Mouse (Mus musculus) bone marrow macrophage, adult 2 months (primary cell): Measurements from ENCODE around the gene Rbms2. TPM values are rescaled to one million over a fixed set of nuclear protein-coding genes. Genes with fewer than 3 reads are reported as not detected.

Experiments used
- H3K27ac ChIP-seq: 2 replicates; pipeline ENCODE4 v1.5.1; 2012; ENCODE audit warnings: low read depth, low read length; ENCODE audit not compliant: insufficient read depth
- H3K4me1 ChIP-seq: 2 replicates; pipeline ENCODE4 v1.6.1; 2012; ENCODE audit warnings: low read length; ENCODE audit not compliant: control insufficient read depth, insufficient read depth
- H3K4me3 ChIP-seq: 2 replicates; pipeline ENCODE4 v1.5.1; 2012; ENCODE audit warnings: mild to moderate bottlenecking, low read length, moderate library complexity; ENCODE audit not compliant: insufficient read depth
- CTCF ChIP-seq: IDR thresholded peaks from 2 replicates; pipeline ENCODE4 v1.5.1; 2012; ENCODE audit warnings: low read depth, mild to moderate bottlenecking, low read length, moderate library complexity
- POLR2A ChIP-seq: IDR thresholded peaks from 2 replicates; pipeline ENCODE4 v1.6.1; 2012; ENCODE audit warnings: mild to moderate bottlenecking, low read depth, low read length, borderline replicate concordance
- polyA plus RNA-seq: library from polyadenylated mRNA; stranded (reverse); fragments of >200 nt; gene quantifications from 2 replicates; pipeline ENCODE4 v1.2.4, GENCODE M21; 2012; ENCODE audit not compliant: missing spikeins, insufficient read depth, insufficient read length

The Rbms2 gene
- polyA plus RNA-seq, 1 experiment: 39.8 TPM

DNA sequence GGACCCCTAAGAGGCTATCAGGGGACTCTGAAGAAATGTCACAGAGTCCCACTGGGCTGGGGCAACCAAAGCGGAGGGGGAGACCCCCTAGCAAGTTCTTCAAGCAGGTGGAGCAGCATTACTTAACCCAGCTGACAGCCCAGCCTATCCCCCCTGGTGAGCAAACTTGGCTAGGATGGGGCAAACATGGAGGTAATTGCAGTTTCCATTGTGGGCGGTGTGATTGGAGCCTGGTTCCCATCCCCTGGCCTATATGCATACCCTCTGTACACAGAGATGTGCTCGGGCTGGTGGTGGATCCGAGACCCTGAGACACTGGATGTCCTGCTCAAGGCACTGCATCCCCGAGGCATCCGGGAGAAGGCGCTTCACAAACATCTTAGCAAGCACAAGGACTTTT is 56.3 kb downstream of the Rbms2 start:
- Histone ChIP-seq H3K4me1 (peaks cover 6% of the 10 kb centered on the region), H3K27ac (no peak overlapping the region), H3K4me3 (no peak overlapping the region)
- no peak for TF ChIP-seq CTCF
- no peak for TF ChIP-seq POLR2A

DNA sequence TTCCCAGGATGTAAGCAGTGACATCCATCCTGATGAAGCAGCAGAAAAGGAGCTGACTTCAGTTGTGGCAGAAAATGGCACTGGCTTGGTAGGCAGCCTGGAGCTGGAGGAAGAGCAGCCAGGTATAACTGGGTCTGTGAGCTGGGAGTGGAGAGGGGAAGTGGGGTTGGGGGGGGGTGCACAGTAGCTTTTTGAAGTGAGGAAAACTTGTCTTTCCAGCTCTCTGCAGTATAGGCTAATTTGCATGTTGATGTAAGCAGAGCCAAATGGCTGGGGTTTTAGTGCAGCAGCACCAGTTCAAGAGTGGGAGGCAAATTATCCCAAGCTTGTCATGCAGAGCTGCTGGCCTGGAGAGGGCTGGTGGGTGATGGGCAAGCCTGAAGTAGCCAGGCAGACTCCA is 68.9 kb downstream of the Rbms2 start:
- no peak for TF ChIP-seq POLR2A
- no peak for TF ChIP-seq CTCF
- Histone ChIP-seq H3K4me3 (no peak overlapping the region), H3K27ac (no peak overlapping the region), H3K4me1 (peaks cover 5% of the 10 kb centered on the region; the same call in 1 of the 2 replicates)

DNA sequence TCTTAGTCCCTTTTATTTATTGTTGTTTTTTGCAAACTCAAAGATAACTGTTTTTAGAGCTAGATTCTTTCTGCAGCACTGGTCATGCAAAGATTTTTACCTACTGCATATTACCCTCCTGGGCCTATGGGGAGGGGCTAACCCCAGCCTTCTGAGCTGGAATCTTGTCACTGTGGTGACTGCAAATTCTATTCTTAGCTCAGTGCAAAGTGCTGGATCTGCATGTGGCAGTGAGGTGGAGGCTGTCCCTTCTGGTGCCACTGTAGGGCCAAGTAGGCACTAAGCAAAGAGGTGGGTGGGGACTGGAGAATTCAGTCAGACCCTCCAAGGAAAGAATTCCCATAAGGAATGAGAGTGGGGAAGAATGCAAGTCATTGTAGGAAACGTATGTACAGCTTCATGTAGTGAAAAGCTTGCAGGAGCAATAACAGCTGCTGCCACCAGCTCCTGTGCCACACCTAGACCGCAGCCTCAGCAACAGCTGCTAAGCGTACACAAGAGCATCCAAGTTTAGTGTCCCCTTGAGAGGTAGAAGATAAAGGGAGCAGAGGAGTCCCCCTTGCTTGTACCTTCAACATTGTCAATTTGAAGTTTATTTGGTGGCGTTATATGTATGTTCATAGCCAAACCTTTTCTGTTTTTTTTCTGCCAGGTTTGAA is 69.9 kb downstream of the Rbms2 start:
- TF ChIP-seq CTCF (no peak), POLR2A (no peak)
- peaks cover 5% of the 10 kb centered on the region; the same call in 1 of the 2 replicates for H3K4me1 ChIP-seq
- H3K27ac ChIP-seq: no peak overlapping the region
- H3K4me3 ChIP-seq: no peak overlapping the region

DNA sequence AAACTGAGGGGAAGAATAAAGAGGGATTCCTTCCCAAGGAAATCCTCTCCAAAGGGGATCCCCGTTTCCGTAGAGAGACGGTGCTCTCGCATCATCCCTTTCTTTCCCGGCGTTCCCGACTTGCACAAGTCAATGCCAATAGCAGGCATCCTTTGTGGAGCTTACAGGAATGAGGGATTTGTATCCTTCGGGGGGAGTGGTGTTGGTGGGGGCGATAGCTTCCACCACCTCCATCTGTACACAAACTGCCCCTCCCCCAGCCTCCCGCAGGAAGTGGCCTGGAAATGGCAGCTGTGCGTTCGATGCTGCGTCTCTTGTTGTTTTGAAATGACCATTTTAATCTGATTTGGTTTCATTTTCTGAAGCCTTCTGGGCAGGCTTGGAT is 82.5 kb downstream of the Rbms2 start:
- H3K4me1 ChIP-seq: peaks cover 26% of the 10 kb centered on the region

DNA sequence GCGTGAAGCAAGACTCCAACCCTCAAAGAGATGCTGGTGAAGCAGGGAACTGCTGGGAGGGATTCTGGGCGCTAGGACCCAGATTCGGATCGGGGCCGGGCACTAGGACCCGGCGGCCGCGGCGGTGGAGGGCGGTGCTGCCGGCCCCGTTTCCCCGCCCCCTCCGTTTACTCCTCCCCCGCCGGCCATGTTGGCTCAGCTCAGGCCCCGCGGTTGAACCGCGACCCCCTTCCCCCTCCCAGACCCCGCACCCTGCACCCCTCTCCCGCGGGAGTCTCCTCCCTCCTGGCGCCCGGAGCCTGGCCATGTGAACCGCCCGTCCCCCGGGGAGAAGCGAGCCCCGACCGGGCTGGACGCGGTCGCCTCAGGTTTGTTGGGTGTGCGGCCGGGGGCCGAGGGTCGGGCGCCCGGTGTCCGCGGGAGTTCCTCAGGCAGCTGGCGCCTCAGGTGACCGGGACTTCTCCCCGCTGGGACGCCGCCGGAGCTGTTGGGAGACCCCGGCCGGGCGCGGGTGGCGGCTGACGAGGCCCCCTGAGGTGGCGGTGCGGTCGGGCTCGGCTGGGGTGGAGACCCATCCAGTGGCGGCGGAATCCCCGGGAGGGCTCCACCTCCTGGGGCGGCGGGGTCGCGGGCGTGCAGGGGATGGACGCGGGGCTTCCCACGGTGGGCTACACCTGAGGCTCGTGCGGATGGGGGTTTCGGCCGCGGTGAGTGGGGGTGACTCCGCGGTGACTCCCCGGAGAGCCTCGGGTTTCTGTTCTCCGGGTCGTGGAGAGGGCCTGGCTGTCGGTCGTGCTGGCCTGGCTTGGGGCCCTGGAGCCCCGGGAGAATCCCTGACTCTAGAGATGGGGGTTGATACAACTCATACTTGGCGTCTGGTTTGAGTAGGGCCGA is 83.2 kb downstream of the Rbms2 start:
- peak overlapping the region; percentile 87 for H3K4me3 ChIP-seq
- peak overlapping the region; percentile 61 for H3K27ac ChIP-seq
- H3K4me1 ChIP-seq: peaks cover 24% of the 10 kb centered on the region
- TF ChIP-seq CTCF (no peak), POLR2A (no peak)

More for the DNA sequence above, 82.5 kb downstream of the Rbms2 start:
- H3K4me3 ChIP-seq: peak overlapping the region; percentile 87
- TF ChIP-seq CTCF: no peak
- no peak for TF ChIP-seq POLR2A
- H3K27ac ChIP-seq: peak overlapping the region; percentile 61

DNA sequence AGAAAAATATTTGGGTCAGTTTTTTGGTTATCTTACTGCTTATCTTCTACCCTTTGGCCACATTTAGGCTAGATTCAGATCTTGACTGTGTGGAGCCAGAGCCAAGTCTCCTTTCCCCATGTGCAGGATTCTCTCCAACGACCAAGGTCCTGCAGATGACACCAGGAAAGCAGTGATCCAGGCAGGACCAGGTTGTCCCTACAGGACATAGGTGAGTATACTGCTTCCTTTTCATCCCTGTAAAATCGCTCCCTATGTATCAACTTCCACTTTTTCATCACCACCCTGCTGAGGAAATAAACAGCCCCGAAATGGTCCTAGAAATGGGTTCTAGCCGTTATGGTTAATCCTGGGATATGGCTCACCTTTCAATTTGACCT is 83.8 kb downstream of the Rbms2 start:
- TF ChIP-seq POLR2A (no peak), CTCF (no peak)
- H3K4me3 ChIP-seq: peak overlapping the region; percentile 87
- H3K4me1 ChIP-seq: peaks cover 23% of the 10 kb centered on the region
- no peak overlapping the region for H3K27ac ChIP-seq

DNA sequence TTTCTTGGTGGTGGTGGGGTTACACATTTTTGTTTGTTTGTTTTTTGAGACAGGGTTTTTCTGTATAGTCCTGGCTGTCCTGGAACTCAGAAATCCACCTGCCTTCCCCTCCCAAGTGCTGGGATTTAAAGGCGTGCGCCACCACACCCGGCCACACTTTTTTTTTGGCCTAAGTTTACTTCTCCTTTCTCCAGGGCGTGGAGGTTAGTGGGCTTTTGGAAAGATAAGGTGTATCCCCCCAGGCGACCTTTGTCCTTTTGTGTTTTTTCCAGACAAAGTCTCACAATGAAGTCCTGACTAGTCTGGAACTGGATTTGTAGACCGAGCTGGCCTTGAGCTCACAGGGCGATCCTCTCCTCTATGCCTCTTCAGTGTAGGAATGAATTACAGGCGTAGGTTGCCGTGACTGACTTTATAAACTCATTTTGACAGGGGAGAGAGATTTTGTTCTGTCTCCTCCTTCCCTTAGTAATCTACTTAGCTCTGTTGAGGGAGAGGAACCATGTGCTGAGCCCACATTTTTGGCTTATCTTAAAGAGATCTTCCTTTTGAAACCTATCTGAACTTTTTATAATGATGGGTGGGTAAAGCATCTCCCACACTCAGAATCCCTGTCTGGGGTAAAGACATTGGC is 85.0 kb downstream of the Rbms2 start:
- Histone ChIP-seq H3K4me3 (peak overlapping the region; percentile 44), H3K4me1 (peaks cover 23% of the 10 kb centered on the region), H3K27ac (peak overlapping the region; percentile 74)
- TF ChIP-seq POLR2A (no peak), CTCF (no peak)

DNA sequence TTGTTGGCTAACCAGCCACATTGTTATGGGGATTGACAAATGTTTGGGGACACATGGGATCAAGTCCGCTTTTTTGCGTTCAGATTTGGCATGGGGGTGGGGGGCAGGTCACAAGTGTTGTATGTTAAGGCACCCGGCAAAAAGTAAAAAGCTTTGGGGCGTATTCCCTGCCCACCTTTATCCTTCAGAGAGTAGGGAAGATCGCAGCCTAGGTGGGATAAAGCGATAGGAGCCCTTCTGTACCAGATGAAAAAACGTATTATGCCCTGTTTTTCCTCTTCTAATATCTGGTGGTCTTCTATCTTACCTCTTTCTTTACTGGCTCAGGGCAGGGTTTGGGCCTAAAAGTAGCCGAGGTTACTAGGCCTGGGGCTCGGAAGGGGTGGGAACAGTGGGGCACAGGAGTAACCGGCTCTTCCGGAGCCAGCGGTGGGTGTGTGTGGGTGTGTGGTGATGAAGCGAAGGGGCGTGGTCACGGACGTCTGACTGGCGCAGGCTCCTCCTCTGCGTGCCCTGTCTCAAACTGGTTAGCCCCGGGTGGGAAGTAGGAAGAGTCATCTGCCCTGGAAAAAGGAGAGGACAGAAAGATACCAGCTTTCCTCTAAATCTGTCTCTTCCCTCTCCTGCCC is 85.6 kb downstream of the Rbms2 start:
- H3K27ac ChIP-seq: peak overlapping the region; percentile 74
- TF ChIP-seq CTCF: no peak
- no peak for TF ChIP-seq POLR2A
- peak overlapping the region; percentile 77 for H3K4me3 ChIP-seq
- H3K4me1 ChIP-seq: peaks cover 23% of the 10 kb centered on the region

DNA sequence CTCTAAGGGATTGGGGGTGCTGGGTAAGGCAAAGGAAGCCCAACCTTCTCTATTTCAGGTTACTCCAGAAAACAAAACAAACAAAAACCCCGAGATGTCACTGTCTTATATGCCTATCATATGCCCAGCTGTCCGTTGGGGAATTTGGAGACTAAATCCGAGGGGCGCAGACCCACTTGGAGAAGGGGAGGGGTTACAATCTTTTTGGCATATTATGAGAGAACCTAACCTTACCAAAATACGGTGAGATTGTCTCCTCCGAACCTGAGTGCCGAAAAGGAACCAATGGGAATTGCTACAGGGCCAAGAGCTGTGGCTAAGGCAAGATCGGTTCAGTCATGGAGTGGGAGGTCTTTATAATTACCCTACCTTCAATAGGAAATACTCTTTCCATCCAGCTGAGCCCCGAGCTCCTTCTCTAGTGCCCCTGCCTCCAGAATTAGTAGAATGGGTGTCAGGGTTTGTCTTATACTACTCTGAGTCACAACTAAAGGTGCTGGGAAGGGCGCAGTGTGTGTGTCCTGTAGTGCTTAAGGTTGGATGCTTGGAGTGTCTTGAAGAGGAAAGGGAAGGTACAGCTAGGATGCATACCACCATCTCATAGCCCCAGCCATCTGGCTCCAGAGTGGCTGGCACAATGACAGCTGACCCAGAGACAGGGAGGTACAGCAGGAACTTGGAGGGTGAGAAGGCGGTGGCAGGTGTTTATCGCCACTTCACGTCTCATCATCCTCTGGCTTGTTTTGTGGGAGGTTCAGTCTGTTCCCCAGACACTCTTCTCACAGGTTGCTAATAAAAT is 86.4 kb downstream of the Rbms2 start:
- H3K4me1 ChIP-seq: peaks cover 23% of the 10 kb centered on the region
- peak overlapping the region; percentile 68; the same call in 1 of the 2 replicates for H3K27ac ChIP-seq
- no peak for TF ChIP-seq POLR2A
- no peak for TF ChIP-seq CTCF
- peak overlapping the region; percentile 77 for H3K4me3 ChIP-seq
